Mouse (Mus musculus) kidney, embryonic 16.5 days (tissue): ENCODE measurements around the gene Frmpd2. TPM values are rescaled to one million over a fixed set of nuclear protein-coding genes. Genes with fewer than 3 reads are reported as not detected.

ENCODE experiments used
- ATAC-seq: fragments of 200-750 bp; cut with Nextera tagmentation; 2 replicates; pipeline ENCODE4 v1.8.0; 2017; ENCODE audit warnings: moderate TSS enrichment; ENCODE audit not compliant: low FRiP score, low TSS enrichment
- H3K27ac ChIP-seq: fragments of 300-500 bp; sonication (generic); 2 replicates; pipeline ENCODE4 v1.5.1; 2014; ENCODE audit warnings: low read length
- H3K27me3 ChIP-seq: fragments of 300-500 bp; sonication (generic); 2 replicates; pipeline ENCODE4 v1.6.1; 2014; ENCODE audit warnings: low read length, control low read depth, mixed read lengths; ENCODE audit not compliant: insufficient read depth
- H3K36me3 ChIP-seq: fragments of 300-500 bp; sonication (generic); 2 replicates; pipeline ENCODE4 v1.6.1; 2014; ENCODE audit warnings: low read length, control low read depth, mixed read lengths; ENCODE audit not compliant: insufficient read depth
- H3K4me1 ChIP-seq: fragments of 300-500 bp; sonication (generic); 2 replicates; pipeline ENCODE4 v1.6.1; 2014; ENCODE audit warnings: low read length, control low read depth, mixed read lengths; ENCODE audit not compliant: insufficient read depth
- H3K4me2 ChIP-seq: fragments of 300-500 bp; sonication (generic); replicated peaks from 2 replicates; pipeline ENCODE4 v1.6.1; 2014; ENCODE audit warnings: low read depth, low read length
- H3K4me3 ChIP-seq: fragments of 300-500 bp; sonication (generic); 2 replicates; pipeline ENCODE4 v1.5.1; 2014; ENCODE audit warnings: mild to moderate bottlenecking, low read length
- H3K9ac ChIP-seq: fragments of 300-500 bp; sonication (generic); replicated peaks from 2 replicates; pipeline ENCODE4 v1.6.1; 2014; ENCODE audit warnings: low read length
- H3K9me3 ChIP-seq: fragments of 300-500 bp; sonication (generic); 2 replicates; pipeline ENCODE4 v1.6.1; 2016; ENCODE audit warnings: low read length, control low read depth
- WGBS: fragments of 180-500 bp; shearing (Covaris S2); extraction: QIAGEN DNeasy Blood & Tissue Kit; methylation state at CpG from one replicate; pipeline ENCODE4 v1.1.7; 2014; 5-methylcytosine and 5-hydroxymethylcytosine counted together
- polyA plus RNA-seq: library from polyadenylated mRNA; unstranded; fragments of >200 nt; fragmentation: Nextera tagmentation; extraction: Ambion mirVana; gene quantifications from 2 replicates; pipeline ENCODE4 v1.2.1, GENCODE M21; 2015

Frmpd2 gene
- polyA plus RNA-seq, 1 experiment from 2014 or later: 0.02 TPM

DNA sequence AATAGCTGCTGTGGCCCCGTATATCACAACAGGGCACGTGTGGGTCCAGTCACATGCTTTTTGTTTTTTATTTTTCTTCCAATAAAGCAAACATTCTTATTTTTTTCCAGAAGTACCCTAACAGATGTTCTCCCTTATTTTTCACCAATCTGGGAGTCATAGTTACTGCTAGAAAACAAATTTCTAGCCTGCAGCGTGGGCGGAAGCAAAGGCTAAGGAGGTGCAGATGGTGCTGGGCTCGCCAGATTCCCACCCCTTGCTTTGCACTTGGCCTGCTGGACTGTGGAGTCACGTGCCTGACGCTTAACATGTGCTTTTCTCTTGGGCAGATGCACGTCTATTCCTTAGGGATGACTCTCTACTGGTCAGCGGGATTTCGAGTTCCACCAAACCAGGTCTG lies 29.1 kb downstream of the Frmpd2 start:
- Histone ChIP-seq H3K9me3 (no peaks in the 10 kb centered on the region), H3K4me1 (no peaks in the 10 kb centered on the region), H3K36me3 (no peaks in the 10 kb centered on the region), H3K4me2 (no peak overlapping the region), H3K9ac (no peak overlapping the region), H3K4me3 (no peak overlapping the region), H3K27me3 (no peaks in the 10 kb centered on the region), H3K27ac (no peak overlapping the region)
- 67% methylated on average over 10 of the region's 10 CpGs for WGBS
- no peak for ATAC-seq

- no peaks in the 10 kb centered on the region for H3K4me1 ChIP-seq
- no peak overlapping the region for H3K4me2 ChIP-seq
- no peak for ATAC-seq
- no peaks in the 10 kb centered on the region for H3K9me3 ChIP-seq
- H3K27me3 ChIP-seq: no peaks in the 10 kb centered on the region
- H3K4me3 ChIP-seq: no peak overlapping the region
- H3K27ac ChIP-seq: no peak overlapping the region
- no peaks in the 10 kb centered on the region for H3K36me3 ChIP-seq
- 87% methylated on average over 9 of the region's 9 CpGs for WGBS
- no peak overlapping the region for H3K9ac ChIP-seq
Observed at GRCm38 (mm10) chr14:33503311-33503710, 31.8 kb downstream of the Frmpd2 start.

GRCm38 (mm10) chr14:33506696-33507095 lies 35.2 kb downstream of the Frmpd2 start:
- Histone ChIP-seq H3K9me3 (no peaks in the 10 kb centered on the region), H3K4me3 (no peak overlapping the region), H3K9ac (no peak overlapping the region), H3K27me3 (no peaks in the 10 kb centered on the region), H3K4me1 (no peaks in the 10 kb centered on the region), H3K36me3 (no peaks in the 10 kb centered on the region), H3K27ac (no peak overlapping the region), H3K4me2 (no peak overlapping the region)
- no peak for ATAC-seq
- 78% methylated on average over 4 of the region's 4 CpGs for WGBS

DNA sequence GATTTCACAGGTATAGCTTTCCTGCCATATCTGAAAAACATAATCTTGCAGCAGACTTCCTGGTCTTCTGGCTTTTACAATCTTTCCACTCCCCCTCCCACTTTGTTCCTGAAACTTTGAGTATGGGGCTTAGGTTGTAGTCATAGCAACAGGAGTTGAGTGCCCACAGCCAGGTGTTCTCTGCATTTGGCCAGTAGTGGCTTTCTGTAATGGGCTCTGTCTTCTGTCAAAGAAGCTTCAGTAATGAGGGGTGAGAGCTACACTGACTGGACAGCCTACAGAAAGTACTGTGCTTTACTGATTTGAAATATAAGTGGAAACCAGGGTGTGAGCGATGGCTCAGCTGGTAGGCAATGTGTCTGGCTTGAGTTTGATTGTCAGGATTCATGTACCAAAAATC lies 37.2 kb downstream of the Frmpd2 start:
- H3K9me3 ChIP-seq: no peaks in the 10 kb centered on the region
- H3K4me3 ChIP-seq: no peak overlapping the region
- H3K4me1 ChIP-seq: no peaks in the 10 kb centered on the region
- H3K27ac ChIP-seq: no peak overlapping the region
- H3K4me2 ChIP-seq: no peak overlapping the region
- ATAC-seq: no peak
- H3K9ac ChIP-seq: no peak overlapping the region
- no peaks in the 10 kb centered on the region for H3K36me3 ChIP-seq
- H3K27me3 ChIP-seq: no peaks in the 10 kb centered on the region
- WGBS: 96% methylated on average over 1 of the region's 1 CpGs

DNA sequence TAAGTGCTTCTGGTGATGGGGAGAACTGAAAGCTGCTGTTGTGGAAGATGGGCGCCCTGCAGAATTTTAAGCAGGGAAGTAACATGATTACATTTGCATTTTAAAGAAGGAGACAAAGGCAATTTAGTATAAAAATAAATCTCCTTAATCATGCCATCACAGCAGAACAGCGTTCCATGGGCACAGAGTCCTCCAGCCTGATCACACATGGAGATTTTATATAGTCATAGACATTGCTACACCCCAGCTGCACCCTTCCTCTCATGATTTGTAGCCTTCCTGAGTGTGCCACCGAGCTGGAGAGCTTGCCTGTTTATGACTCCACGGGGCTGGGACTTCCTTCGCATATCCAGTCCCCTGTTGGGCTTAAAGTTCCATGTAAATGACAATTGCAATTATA lies 42.4 kb downstream of the Frmpd2 start:
- WGBS: 46% methylated on average over 5 of the region's 5 CpGs
- Histone ChIP-seq H3K36me3 (no peaks in the 10 kb centered on the region), H3K4me3 (no peak overlapping the region), H3K4me2 (no peak overlapping the region), H3K27ac (no peak overlapping the region), H3K9me3 (0 out of 2 replicates have a peak, but pooled peaks cover 2% of the 10 kb centered on the region), H3K4me1 (no peaks in the 10 kb centered on the region), H3K9ac (no peak overlapping the region), H3K27me3 (no peaks in the 10 kb centered on the region)
- no peak for ATAC-seq

- Histone ChIP-seq H3K4me2 (no peak overlapping the region), H3K9me3 (0 out of 2 replicates have a peak, but pooled peaks cover 2% of the 10 kb centered on the region), H3K27me3 (no peaks in the 10 kb centered on the region), H3K4me1 (no peaks in the 10 kb centered on the region), H3K36me3 (no peaks in the 10 kb centered on the region), H3K27ac (no peak overlapping the region), H3K4me3 (no peak overlapping the region), H3K9ac (no peak overlapping the region)
- ATAC-seq: no peak
- WGBS: 77% methylated on average over 6 of the region's 6 CpGs
Observed at GRCm38 (mm10) chr14:33514756-33515285, 43.3 kb downstream of the Frmpd2 start.

DNA sequence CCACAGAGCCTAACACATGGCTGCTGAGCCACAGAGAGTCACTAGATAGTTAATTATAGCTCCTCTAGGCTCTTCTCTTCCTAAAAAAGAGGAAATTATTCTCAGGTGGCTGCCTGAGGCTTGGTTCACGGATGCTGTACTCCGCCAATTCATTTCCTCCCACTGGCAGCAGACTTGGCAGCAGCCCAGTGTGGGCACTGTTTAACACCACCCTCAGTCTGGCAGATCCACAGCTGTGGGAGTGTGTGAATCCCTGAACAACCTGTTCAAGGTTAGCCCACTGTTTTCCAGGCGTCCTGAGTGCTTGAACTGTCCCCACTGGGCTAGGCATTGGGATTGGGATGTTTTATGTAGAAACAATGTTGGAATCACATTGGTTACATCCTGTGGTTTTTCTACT lies 50.0 kb downstream of the Frmpd2 start:
- no peak for ATAC-seq
- no peak overlapping the region for H3K27ac ChIP-seq
- H3K9me3 ChIP-seq: no peaks in the 10 kb centered on the region
- no peak overlapping the region for H3K4me3 ChIP-seq
- H3K4me1 ChIP-seq: no peaks in the 10 kb centered on the region
- WGBS: 61% methylated on average over 3 of the region's 3 CpGs
- no peak overlapping the region for H3K4me2 ChIP-seq
- no peak overlapping the region for H3K9ac ChIP-seq
- H3K27me3 ChIP-seq: no peaks in the 10 kb centered on the region
- H3K36me3 ChIP-seq: no peaks in the 10 kb centered on the region

DNA sequence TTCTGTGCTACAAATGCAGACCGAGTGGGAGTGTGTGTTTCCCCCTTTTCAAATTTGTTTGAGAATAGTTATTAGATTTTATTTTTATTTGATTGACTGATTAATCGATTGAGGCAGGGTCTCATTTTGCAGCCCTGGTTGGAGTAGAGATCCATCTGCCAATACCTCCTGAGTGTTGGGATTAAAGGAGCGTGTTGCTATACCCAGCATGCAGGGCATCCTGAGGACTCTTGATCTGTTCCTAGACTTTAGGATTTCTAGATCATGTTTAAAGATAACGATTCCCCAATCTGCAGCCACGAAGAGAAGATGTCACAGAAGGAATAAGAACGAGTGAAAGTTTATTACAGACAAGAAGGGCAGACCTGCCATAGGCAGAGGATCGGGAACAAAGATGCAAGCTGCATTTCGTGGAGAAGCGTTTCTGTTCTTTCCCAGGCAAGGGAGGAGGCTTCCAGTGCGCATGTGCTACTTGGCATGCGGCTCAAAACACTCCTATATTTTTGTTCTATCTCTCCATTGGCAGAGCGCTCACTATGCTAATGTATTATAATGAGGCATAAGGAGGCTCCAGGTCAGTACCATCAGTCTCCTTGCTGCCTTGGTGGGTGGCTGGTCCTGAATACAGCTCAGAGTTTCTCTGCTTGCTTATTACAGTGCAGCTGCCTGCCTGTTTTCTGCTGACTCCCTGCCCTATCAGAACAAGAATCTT lies 53.9 kb downstream of the Frmpd2 start:
- Histone ChIP-seq H3K27me3 (no peaks in the 10 kb centered on the region), H3K4me3 (no peak overlapping the region), H3K27ac (no peak overlapping the region), H3K9me3 (no peaks in the 10 kb centered on the region), H3K4me1 (no peaks in the 10 kb centered on the region), H3K4me2 (no peak overlapping the region), H3K36me3 (no peaks in the 10 kb centered on the region), H3K9ac (no peak overlapping the region)
- WGBS: 66% methylated on average over 12 of the region's 12 CpGs
- no peak for ATAC-seq

- H3K4me1 ChIP-seq: no peaks in the 10 kb centered on the region
- WGBS: 61% methylated on average over 2 of the region's 2 CpGs
- no peaks in the 10 kb centered on the region for H3K36me3 ChIP-seq
- H3K27me3 ChIP-seq: no peaks in the 10 kb centered on the region
- no peak for ATAC-seq
- no peak overlapping the region for H3K9ac ChIP-seq
- no peak overlapping the region for H3K4me2 ChIP-seq
- no peaks in the 10 kb centered on the region for H3K9me3 ChIP-seq
- no peak overlapping the region for H3K27ac ChIP-seq
- no peak overlapping the region for H3K4me3 ChIP-seq
Observed at GRCm38 (mm10) chr14:33526621-33527020, 55.1 kb downstream of the Frmpd2 start.

DNA sequence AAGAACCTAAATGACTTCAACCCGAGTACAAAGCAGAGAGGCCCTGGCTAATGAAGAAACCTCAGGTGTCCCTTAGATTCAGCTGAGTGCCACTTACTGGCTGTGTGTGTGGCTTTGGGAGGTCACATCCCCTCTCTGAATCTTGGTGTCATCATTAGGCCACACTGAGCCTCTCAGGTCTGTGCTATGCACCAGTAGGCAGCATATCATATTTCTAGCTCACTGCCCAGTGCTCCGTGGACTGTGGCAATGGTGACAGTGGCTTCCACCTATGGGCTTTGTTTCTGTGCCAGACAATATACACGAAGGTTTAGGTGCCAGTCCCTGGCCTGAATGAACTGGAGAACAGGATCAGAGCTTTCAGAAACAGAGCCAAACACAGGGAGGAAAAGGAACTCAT lies 56.4 kb downstream of the Frmpd2 start:
- H3K27me3 ChIP-seq: no peaks in the 10 kb centered on the region
- H3K4me1 ChIP-seq: no peaks in the 10 kb centered on the region
- H3K27ac ChIP-seq: no peak overlapping the region
- H3K9ac ChIP-seq: no peak overlapping the region
- no peak overlapping the region for H3K4me3 ChIP-seq
- no peaks in the 10 kb centered on the region for H3K36me3 ChIP-seq
- ATAC-seq: 0 out of 2 replicates have a peak, but pooled peaks have one; percentile 49
- no peaks in the 10 kb centered on the region for H3K9me3 ChIP-seq
- no peak overlapping the region for H3K4me2 ChIP-seq
- 30% methylated on average over 3 of the region's 3 CpGs for WGBS
